Mouse (Mus musculus) ES-Bruce4 (cell line): ENCODE results near the gene Rnf222.

ENCODE experiments used
- CTCF ChIP-seq: IDR thresholded peaks from one replicate; pipeline ENCODE4 v1.8.1; 2011; ENCODE audit warnings: low read depth, low read length
- EP300 ChIP-seq: IDR thresholded peaks from 2 replicates; pipeline ENCODE4 v1.6.1; 2011; ENCODE audit warnings: low read depth, low read length; ENCODE audit not compliant: insufficient read depth
- POLR2A ChIP-seq: IDR thresholded peaks from one replicate; pipeline ENCODE4 v1.8.1; 2011; ENCODE audit warnings: low read length; ENCODE audit not compliant: insufficient read depth

- no peak for TF ChIP-seq CTCF
- no peak for TF ChIP-seq POLR2A
- TF ChIP-seq EP300: no peak
Observed at GRCm38 (mm10) chr11:68929947-68930346, 41.6 kb downstream of the Rnf222 start.
